Mouse (Mus musculus) CH12.LX (cell line): ENCODE results near the gene Jak2. TPM values are rescaled to one million over a fixed set of nuclear protein-coding genes. Genes with fewer than 3 reads are reported as not detected.
A peak's percentile ranks its signal among the peaks of the same experiment; 100 is the strongest.

Source experiments
- DNase-seq: peaks from one replicate; pipeline ENCODE4 v3.0.0-alpha.2; 2013; ENCODE audit errors: extremely low read depth
- H3K27ac ChIP-seq: 2 replicates; pipeline ENCODE4 v1.5.1; 2012; ENCODE audit warnings: low read depth, mild to moderate bottlenecking, control low read depth, moderate library complexity; ENCODE audit not compliant: insufficient read depth
- H3K27me3 ChIP-seq: replicated peaks from 2 replicates; pipeline ENCODE3; 2012; ENCODE audit warnings: inconsistent platforms
- H3K36me3 ChIP-seq, 2 experiments: replicated peaks in 1 of 2; 2 replicates each; pipeline versions ENCODE3 to v1.6.1; 2012; ENCODE audit warnings: inconsistent platforms in 1 of 2, low read length in 1 of 2, mild to moderate bottlenecking in 1 of 2, mixed read lengths in 1 of 2, moderate library complexity in 1 of 2; ENCODE audit not compliant: control insufficient read depth in 1 of 2, insufficient read depth in 1 of 2
- H3K4me1 ChIP-seq, 2 experiments: 2 replicates each; pipeline ENCODE4 v1.6.1; 2012; ENCODE audit warnings: inconsistent platforms in 1 of 2, moderate library complexity in 1 of 2; ENCODE audit not compliant: insufficient read depth in 2 of 2, control insufficient read depth in 1 of 2
- H3K4me2 ChIP-seq: 2 replicates; pipeline ENCODE4 v1.6.1; 2012; ENCODE audit warnings: low read depth, mild to moderate bottlenecking, control low read depth; ENCODE audit not compliant: poor library complexity, insufficient read depth, severe bottlenecking
- H3K4me3 ChIP-seq, 3 experiments: fragments of 150-350 bp in 1 of 3; sonication (generic) in 1 of 3; replicated peaks in 1 of 3; 2 replicates each; pipeline versions ENCODE3 to v1.5.1; 2011 to 2012; ENCODE audit warnings: low read depth in 2 of 3, low read length in 2 of 3, mild to moderate bottlenecking in 2 of 3, moderate library complexity in 2 of 3, control low read depth in 1 of 3, improper control_type of control experiment in 1 of 3, inconsistent platforms in 1 of 3, mixed read lengths in 1 of 3; ENCODE audit not compliant: poor library complexity in 1 of 3
- H3K79me2 ChIP-seq: replicated peaks from 2 replicates; pipeline ENCODE4 v1.6.1; 2012; ENCODE audit warnings: mild to moderate bottlenecking, moderate library complexity; ENCODE audit not compliant: control insufficient read depth, poor library complexity, insufficient read depth, severe bottlenecking; ENCODE audit errors: extremely low read depth
- H3K9ac ChIP-seq: 2 replicates; pipeline ENCODE4 v1.6.1; 2012; ENCODE audit warnings: low read depth, mild to moderate bottlenecking, control low read depth, moderate library complexity; ENCODE audit not compliant: insufficient read depth
- H3K9me3 ChIP-seq: replicated peaks from 2 replicates; pipeline ENCODE3; 2012; ENCODE audit warnings: low read length, inconsistent platforms, mixed read lengths
- BHLHE40 ChIP-seq: IDR thresholded peaks from 2 replicates; pipeline ENCODE4 v1.6.1; 2011; ENCODE audit warnings: mild to moderate bottlenecking, low read depth, low read length, improper control_type of control experiment
- CHD1 ChIP-seq: IDR thresholded peaks from 2 replicates; pipeline ENCODE4 v1.6.1; 2012; ENCODE audit warnings: low read depth, low read length, improper control_type of control experiment, inconsistent platforms
- ELF1 ChIP-seq: IDR thresholded peaks from 2 replicates; pipeline ENCODE4 v1.6.1; 2014; ENCODE audit warnings: low read depth, mild to moderate bottlenecking, inconsistent platforms, low read length, improper control_type of control experiment
- EP300 ChIP-seq: IDR thresholded peaks from 2 replicates; pipeline ENCODE4 v1.6.1; 2011; ENCODE audit warnings: low read length, improper control_type of control experiment
- IRF4 ChIP-seq: IDR thresholded peaks from 2 replicates; pipeline ENCODE4 v1.6.1; 2014; ENCODE audit warnings: low read depth, mild to moderate bottlenecking, inconsistent platforms, low read length, improper control_type of control experiment
- KAT2A ChIP-seq: IDR thresholded peaks from 2 replicates; pipeline ENCODE4 v1.6.1; 2012; ENCODE audit warnings: low read length, improper control_type of control experiment, inconsistent platforms; ENCODE audit not compliant: insufficient replicate concordance
- MAX ChIP-seq: IDR thresholded peaks from 2 replicates; pipeline ENCODE4 v1.6.1; 2011; ENCODE audit warnings: low read length, improper control_type of control experiment
- MEF2A ChIP-seq: IDR thresholded peaks from 2 replicates; pipeline ENCODE4 v1.6.1; 2014; ENCODE audit warnings: low read depth, mild to moderate bottlenecking, inconsistent platforms, low read length, improper control_type of control experiment, borderline replicate concordance
- MXI1 ChIP-seq: IDR thresholded peaks from 2 replicates; pipeline ENCODE4 v1.6.1; 2011; ENCODE audit warnings: mild to moderate bottlenecking, low read depth, low read length, improper control_type of control experiment
- NELFE ChIP-seq: IDR thresholded peaks from 2 replicates; pipeline ENCODE4 v1.6.1; 2011; ENCODE audit warnings: low read depth, low read length, improper control_type of control experiment
- POLR2A ChIP-seq: IDR thresholded peaks from 2 replicates; pipeline ENCODE4 v1.6.1; 2011; ENCODE audit warnings: low read depth, mild to moderate bottlenecking, improper control_type of control experiment, low read length
- SIN3A ChIP-seq: IDR thresholded peaks from 2 replicates; pipeline ENCODE4 v1.6.1; 2012; ENCODE audit warnings: low read length, improper control_type of control experiment, inconsistent platforms
- TBP ChIP-seq: conservative IDR thresholded peaks from 2 replicates; pipeline ENCODE4 v1.6.1; 2011; ENCODE audit warnings: low read depth, low read length, improper control_type of control experiment
- TCF12 ChIP-seq: IDR thresholded peaks from 2 replicates; pipeline ENCODE4 v1.6.1; 2014; ENCODE audit warnings: low read depth, mild to moderate bottlenecking, inconsistent platforms, low read length, improper control_type of control experiment
- ZMIZ1 ChIP-seq: IDR thresholded peaks from 2 replicates; pipeline ENCODE4 v1.6.1; 2012; ENCODE audit warnings: low read depth, mild to moderate bottlenecking, inconsistent platforms, low read length, improper control_type of control experiment
- dilution Hi-C: fragments of 300-500 bp; cut with MboI; formaldehyde crosslinking; loops from 2 replicates; pipeline ENCODE4 v1.14.3; 2020; ENCODE audit warnings: low sequenced_read_pairs; ENCODE audit not compliant: extremely low pct_unique_long_range_greater_than_20kb, extremely low pct_ligation_motif_present
- in situ Hi-C: fragments of 300-500 bp; cut with MboI; formaldehyde crosslinking; loops from 3 replicates; pipeline ENCODE4 v1.14.3; 2019; ENCODE audit warnings: low sequenced_read_pairs, low pct_ligation_motif_present, low pct_unique_long_range_greater_than_20kb, mixed read lengths
- polyA plus RNA-seq: library from polyadenylated mRNA; unstranded; fragments of >175 nt; gene quantifications from 2 replicates; pipeline ENCODE4 v1.2.1, GENCODE M21; 2012; ENCODE audit warnings: low read depth; ENCODE audit not compliant: insufficient read length
- total RNA-seq, 2 experiments: library from RNA; depleted of rRNA; stranded (reverse); fragments of 300-350 nt in 1 of 2; fragments of >200 nt in 1 of 2; gene quantifications; 2 replicates each; pipeline ENCODE4 v1.2.3; 2012 to 2014

Gene Jak2
- total and polyA plus RNA-seq, 3 experiments = 6.6 to 11.5 (median 8.4) TPM

DNA sequence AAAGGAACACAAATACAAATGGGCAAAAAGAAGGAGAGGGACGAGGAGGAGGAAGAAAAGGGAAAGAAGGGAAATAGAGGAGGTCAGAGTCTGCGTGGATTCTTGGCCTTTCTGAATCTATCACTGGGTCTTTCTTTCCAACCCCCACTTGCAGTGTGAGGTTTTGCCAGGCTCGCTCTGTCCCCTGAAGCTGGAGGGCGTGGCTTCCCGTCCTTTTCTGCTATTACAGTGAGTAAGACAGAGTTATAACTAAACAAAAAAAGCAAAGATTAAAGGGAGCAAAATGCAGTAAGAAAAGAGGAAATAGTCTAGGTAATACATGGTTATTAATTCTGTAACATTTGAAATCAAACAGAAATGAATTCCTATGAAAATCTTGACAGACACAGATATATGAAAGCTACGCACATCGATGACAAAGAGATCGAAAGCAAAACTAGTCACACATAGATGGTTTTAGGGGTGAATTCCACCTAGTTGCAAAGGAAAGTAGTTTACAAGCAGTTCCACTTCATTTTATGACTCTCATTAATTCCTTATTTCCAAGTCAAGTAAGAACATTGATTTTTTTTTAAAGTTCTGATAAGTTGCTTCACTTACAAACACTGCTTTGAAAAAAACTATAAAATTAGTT is 71.9 kb downstream of the Jak2 start:
- H3K4me2 ChIP-seq = peak overlapping the region; percentile 82
- H3K27ac ChIP-seq = no peak overlapping the region; the same call in 1 of the 2 replicates
- H3K9ac ChIP-seq = peak overlapping the region; percentile 83
- DNase-seq = no peak
- H3K4me3 ChIP-seq = peak overlapping the region; percentile 37 to 82 (median 81)
- H3K9me3 ChIP-seq = no peaks in the 10 kb centered on the region
- H3K4me1 ChIP-seq = peaks cover 0 to 8% of the 10 kb centered on the region in 2 experiments; a peak in 1 of 4 replicates
- no peaks in the 10 kb centered on the region for H3K36me3 ChIP-seq
- no peaks in the 10 kb centered on the region for H3K27me3 ChIP-seq
- no peaks in the 10 kb centered on the region; the same call in 1 of the 2 replicates for H3K79me2 ChIP-seq
- TF ChIP-seq SIN3A (peak; percentile 73), EP300 (peak; percentile 63; the same call in 1 of the 2 replicates), IRF4 (peak; percentile 47), KAT2A (no peak)
- in situ Hi-C loops = no loop called here
- dilution Hi-C loops = no loop called here

DNA sequence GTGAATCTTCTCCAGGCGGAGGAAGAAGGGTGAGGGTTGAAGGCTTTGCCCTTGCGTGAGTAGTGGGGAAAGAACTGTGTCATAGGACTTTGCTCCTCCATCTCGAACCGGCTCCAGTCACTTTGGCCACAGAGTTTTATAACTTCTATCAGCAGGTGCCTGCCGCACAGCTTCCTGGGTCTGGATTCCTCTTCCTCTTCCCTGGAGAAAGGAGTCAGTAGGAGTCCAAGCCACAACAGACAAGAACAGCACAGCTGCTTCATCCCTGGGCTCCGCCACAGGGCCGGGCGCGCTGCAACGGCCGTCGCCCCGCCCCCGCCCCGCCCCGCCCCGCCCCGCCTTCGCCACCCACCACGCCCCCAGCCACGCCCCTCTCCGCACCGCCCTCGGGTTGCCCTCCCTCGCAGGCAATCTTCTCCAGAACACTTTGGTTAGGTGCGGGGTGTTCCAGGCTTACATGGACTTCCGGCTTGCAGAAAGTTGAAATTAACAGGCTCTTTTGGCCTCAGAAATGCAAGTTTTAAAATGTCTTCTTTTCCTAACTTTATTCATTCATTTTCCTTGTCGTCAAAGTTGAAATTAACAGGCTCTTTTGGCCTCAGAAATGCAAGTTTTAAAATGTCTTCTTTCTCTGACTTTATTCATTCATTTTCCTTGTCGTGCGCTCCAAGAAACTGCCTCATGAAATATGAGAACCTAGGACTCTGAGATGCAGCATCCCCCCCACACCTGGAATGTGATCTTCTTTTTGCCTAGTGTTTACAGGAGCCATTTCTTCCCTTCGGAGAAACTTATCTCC is 73.6 kb downstream of the Jak2 start, which contains the start of gene Insl6:
TSS of gene Insl6 (minus strand) at position 304 of the 799 bp plus-strand sequence.
- Histone ChIP-seq H3K27ac (peak within 1 kb of the TSS; percentile 35; the same call in 1 of the 2 replicates), H3K79me2 (no peaks in the 10 kb centered on the region; the same call in 1 of the 2 replicates), H3K4me1 (peaks cover 0 to 8% of the 10 kb centered on the region in 2 experiments; a peak in 1 of 4 replicates), H3K4me2 (peak within 1 kb of the TSS; percentile 99), H3K27me3 (no peaks in the 10 kb centered on the region), H3K36me3 (no peaks in the 10 kb centered on the region), H3K9ac (peak within 1 kb of the TSS; percentile 83), H3K9me3 (no peaks in the 10 kb centered on the region), H3K4me3 (peak within 1 kb of the TSS; percentile 47 to 82 (median 81))
- DNase-seq = peak; percentile 66
- TF ChIP-seq SIN3A = peak; percentile 87
- TF ChIP-seq TCF12 = peak; percentile 55; the same call in 1 of the 2 replicates
- TF ChIP-seq ELF1 = peak; percentile 62
- no peak for TF ChIP-seq MEF2A
- no peak for TF ChIP-seq MAX
- peak; percentile 65; the same call in 1 of the 2 replicates for TF ChIP-seq TBP
- TF ChIP-seq BHLHE40 = no peak
- TF ChIP-seq EP300 = 0 out of 2 replicates have a peak, but pooled peaks have one; percentile 30
- peak; percentile 69 for TF ChIP-seq POLR2A
- peak; percentile 71 for TF ChIP-seq NELFE
- TF ChIP-seq MXI1 = peak; percentile 49; the same call in 1 of the 2 replicates
- 0 out of 2 replicates have a peak, but pooled peaks have one; percentile 62 for TF ChIP-seq ZMIZ1
- 0 out of 2 replicates have a peak, but pooled peaks have one; percentile 69 for TF ChIP-seq CHD1
- dilution Hi-C loops = no loop called here
- in situ Hi-C loops = no loop called here
